Comparison of ENCODE assay signal across 8 mouse cellular contexts in genomic region chr7:27178324-27179216, GRCm38 (mm10). TPM values are rescaled to one million over a fixed set of nuclear protein-coding genes. Genes with fewer than 3 reads are reported as not detected.
A peak's percentile ranks its signal among the peaks of the same experiment; 100 is the strongest.
DNase-seq lines count a peak whose midpoint lies in the region; ATAC-seq and TF ChIP-seq lines count a peak whose summit lies in the region.

Gene Rab4b, minus strand, starts transcription at chr7:27178896.

- H3K9me3 ChIP-seq in ES-Bruce4 (replicated peaks; ENCODE audit: control insufficient read depth, insufficient read depth, low read length, poor library complexity, severe bottlenecking) = no peaks in the 10 kb centered on the region
- no peaks in the 10 kb centered on the region for H3K9me3 ChIP-seq in forebrain, embryonic 13.5 days (replicated peaks)
- H3K9me3 ChIP-seq in liver, postnatal 0 days (ENCODE audit: low read length) = no peaks in the 10 kb centered on the region
- no peaks in the 10 kb centered on the region for H3K9me3 ChIP-seq in neural tube, embryonic 14.5 days (ENCODE audit: control insufficient read depth, low read length)

- H3K27me3 ChIP-seq in ES-Bruce4 (ENCODE audit: control insufficient read depth, insufficient read depth, low read length, poor library complexity, severe bottlenecking) = no peaks in the 10 kb centered on the region
- H3K27me3 ChIP-seq in forebrain, embryonic 13.5 days = no peaks in the 10 kb centered on the region
- no peaks in the 10 kb centered on the region for H3K27me3 ChIP-seq in liver, postnatal 0 days (ENCODE audit: insufficient read depth, low read length)
- H3K27me3 ChIP-seq in neural tube, embryonic 14.5 days (ENCODE audit: control insufficient read depth, insufficient read depth, low read length) = no peaks in the 10 kb centered on the region

- TF ChIP-seq POLR2A in ES-Bruce4 (IDR thresholded peaks at IDR 0.05; ENCODE audit: insufficient read depth, low read length) = peak; percentile 61

- H3K4me3 ChIP-seq in ES-Bruce4 (ENCODE audit: low read depth, low read length) = peak within 1 kb of the TSS; percentile 81
- H3K4me3 ChIP-seq in forebrain, embryonic 13.5 days = peak within 1 kb of the TSS; percentile 61
- peak within 1 kb of the TSS; percentile 67 for H3K4me3 ChIP-seq in liver, postnatal 0 days (ENCODE audit: low read depth, low read length)
- peak within 1 kb of the TSS; percentile 63 for H3K4me3 ChIP-seq in neural tube, embryonic 14.5 days (ENCODE audit: low read depth, low read length)

- H3K27ac ChIP-seq in ES-Bruce4 (ENCODE audit: insufficient read depth, low read length) = peak within 1 kb of the TSS; percentile 66
- H3K27ac ChIP-seq in forebrain, embryonic 13.5 days = peak within 1 kb of the TSS; percentile 85
- peak within 1 kb of the TSS; percentile 87 for H3K27ac ChIP-seq in liver, postnatal 0 days (ENCODE audit: low read depth)
- peak within 1 kb of the TSS; percentile 88 for H3K27ac ChIP-seq in neural tube, embryonic 14.5 days (ENCODE audit: low read depth, low read length)

- peak within 1 kb of the TSS; percentile 73 for H3K9ac ChIP-seq in ES-Bruce4 (ENCODE audit: low read depth, poor library complexity, severe bottlenecking)
- H3K9ac ChIP-seq in forebrain, embryonic 13.5 days = peak within 1 kb of the TSS; percentile 57
- H3K9ac ChIP-seq in liver, postnatal 0 days (replicated peaks) = peak within 1 kb of the TSS; percentile 63
- peak within 1 kb of the TSS; percentile 64 for H3K9ac ChIP-seq in neural tube, embryonic 14.5 days (replicated peaks; ENCODE audit: low read depth, low read length)

- ATAC-seq in cerebellum, adult (ENCODE audit: insufficient number of reproducible peaks, low FRiP score, low TSS enrichment) = peak; percentile 97
- peak; percentile 98 for ATAC-seq in forebrain, embryonic 13.5 days
- peak; percentile 94 for ATAC-seq in liver, postnatal 0 days
- peak; percentile 98 for ATAC-seq in neural tube, embryonic 14.5 days (ENCODE audit: low read depth)

- DNase-seq in heart, postnatal 10 days = peak; percentile 99 to 100
- DNase-seq in large intestine, adult 2 months (ENCODE audit: low read depth, low spot score) = peak; percentile 98
- DNase-seq in liver, postnatal 0 days = peak; percentile 99
- DNase-seq in testis, postnatal 10 days (ENCODE audit: low spot score) = peak; percentile 98

- intact Hi-C loops in heart, postnatal 10 days (cut with DNase I) = no loop called here

- H3K4me1 ChIP-seq in ES-Bruce4 (ENCODE audit: control insufficient read depth, insufficient read depth, low read length) = peaks cover 3% of the 10 kb centered on the region
- H3K4me1 ChIP-seq in forebrain, embryonic 13.5 days = peaks cover 18% of the 10 kb centered on the region
- peaks cover 21% of the 10 kb centered on the region for H3K4me1 ChIP-seq in liver, postnatal 0 days (ENCODE audit: insufficient read depth)
- peaks cover 5% of the 10 kb centered on the region for H3K4me1 ChIP-seq in neural tube, embryonic 14.5 days (ENCODE audit: control insufficient read depth, insufficient read depth, low read length)

- TF ChIP-seq EP300 in ES-Bruce4 (IDR thresholded peaks at IDR 0.05; ENCODE audit: insufficient read depth, low read depth, low read length) = no peak
- peak; percentile 50; the same call in 1 of the 2 replicates for TF ChIP-seq EP300 in liver, postnatal 0 days (IDR thresholded peaks at IDR 0.05; ENCODE audit: low read depth)

- no peak for TF ChIP-seq CTCF in ES-Bruce4 (IDR thresholded peaks at IDR 0.05; ENCODE audit: low read depth, low read length)
- peak; percentile 74 for TF ChIP-seq CTCF in liver, postnatal 0 days (IDR thresholded peaks at IDR 0.05; ENCODE audit: low read depth)

- under 1% methylated on average over 51 of the region's 53 CpGs for WGBS in forebrain, embryonic 13.5 days
- under 1% methylated on average over 53 of the region's 53 CpGs for whole genome bisulfite sequencing in large intestine, adult 2 months
- under 1% methylated on average over 51 of the region's 53 CpGs for WGBS in liver, postnatal 0 days (ENCODE audit: insufficient replicate concordance)
- under 1% methylated on average over 49 of the region's 53 CpGs for WGBS in neural tube, embryonic 14.5 days

- peak within 1 kb of the TSS; percentile 56 for H3K4me2 ChIP-seq in forebrain, embryonic 13.5 days
- H3K4me2 ChIP-seq in liver, postnatal 0 days (ENCODE audit: low read depth, low read length) = peak within 1 kb of the TSS; percentile 73
- peak within 1 kb of the TSS; percentile 55 for H3K4me2 ChIP-seq in neural tube, embryonic 14.5 days (ENCODE audit: low read depth, low read length)

- H3K36me3 ChIP-seq in ES-Bruce4 (ENCODE audit: control insufficient read depth, insufficient read depth, low read length, poor library complexity, severe bottlenecking) = no peaks in the 10 kb centered on the region
- H3K36me3 ChIP-seq in forebrain, embryonic 13.5 days (ENCODE audit: poor library complexity, severe bottlenecking) = peaks cover 29% of the 10 kb centered on the region
- H3K36me3 ChIP-seq in liver, postnatal 0 days (replicated peaks; ENCODE audit: insufficient read depth, low read length) = 0 out of 2 replicates have a peak, but pooled peaks cover 7% of the 10 kb centered on the region
- peaks cover 10% of the 10 kb centered on the region; the same call in 1 of the 2 replicates for H3K36me3 ChIP-seq in neural tube, embryonic 14.5 days (ENCODE audit: control insufficient read depth, insufficient read depth, low read length)

RNA-seq across cellular contexts. Expression of gene Rab4b, which starts in this region (rescaled TPM):
- 35.8 and 39.3 TPM in 2 replicates for polyA plus RNA-seq in ES-Bruce4 (2011; ENCODE audit: insufficient read depth, insufficient read length, low read depth, missing spikeins)
- polyA plus RNA-seq in forebrain, embryonic 13.5 days (2015; fragmentation: Nextera tagmentation; extraction: Ambion mirVana) = 77.4 and 80.0 TPM in 2 replicates
- 10 to 100 TPM; 21.9 to 22.8 TPM for total RNA-seq in heart, postnatal 10 days (2021)
- polyA plus RNA-seq in large intestine, adult 2 months (2012; rRNA removed) = 76.5 and 80.9 TPM in 2 replicates
- polyA plus RNA-seq in liver, postnatal 0 days (2015; fragmentation: Nextera tagmentation; extraction: Ambion mirVana) = 31.5 and 32.7 TPM in 2 replicates
- 100.0 and 100 TPM in 2 replicates for polyA plus RNA-seq in neural tube, embryonic 14.5 days (2014; fragmentation: Nextera tagmentation; extraction: Ambion mirVana)

Comparison
In these comparisons a context has a peak if more than half of its experiments do, and no peak if none do; other contexts are left out.
1. Peak in every context shown above with its lines: DNase-seq, ATAC-seq, H3K4me3 ChIP-seq and H3K27ac ChIP-seq.